Mouse (Mus musculus) Muller cell, postnatal 12 days (primary cell): ENCODE data around the gene Phykpl.
A peak's percentile ranks its signal among the peaks of the same experiment; 100 is the strongest.
"Not testable (repeated sequence)": the region's sequence is repeated elsewhere in the genome, so short reads cannot be mapped to it uniquely, and the experiment has no call there.

ENCODE experiments used
- DNase-seq: peaks from one replicate; pipeline ENCODE4 v3.0.0-alpha.2; 2015; ENCODE audit errors: inconsistent ontology term

Gene Phykpl

DNA sequence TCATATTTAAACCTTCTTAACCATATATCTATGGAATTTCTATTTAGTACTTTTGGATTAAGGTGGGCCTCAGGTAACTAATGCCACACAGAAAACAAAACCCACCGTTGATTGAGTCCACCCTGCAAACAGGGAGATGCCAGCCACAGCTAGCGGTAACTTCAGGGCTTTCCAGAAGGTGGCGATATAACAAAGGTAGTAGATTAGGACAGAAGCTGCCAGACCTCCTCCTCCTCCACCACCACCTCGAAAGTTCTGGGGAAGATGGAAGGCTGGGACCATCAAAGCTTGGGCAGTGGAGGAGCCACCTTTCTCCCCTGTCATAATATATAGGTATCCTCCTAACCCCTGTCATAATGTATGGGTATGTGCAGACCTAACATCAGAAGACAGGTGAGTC is 33.1 kb downstream of the Phykpl start:
- DNase-seq, result peak; percentile 31

GRCm38 (mm10) chr11:51618894-51619408 is 34.4 kb downstream of the Phykpl start:
- no peak for DNase-seq

- peak; percentile 98 for DNase-seq
Measured at GRCm38 (mm10) chr11:51619409-51620060, 35.0 kb downstream of the Phykpl start, which contains the start of gene Nhp2. Gene Nhp2 (plus strand): TSS chr11:51619735.

DNA sequence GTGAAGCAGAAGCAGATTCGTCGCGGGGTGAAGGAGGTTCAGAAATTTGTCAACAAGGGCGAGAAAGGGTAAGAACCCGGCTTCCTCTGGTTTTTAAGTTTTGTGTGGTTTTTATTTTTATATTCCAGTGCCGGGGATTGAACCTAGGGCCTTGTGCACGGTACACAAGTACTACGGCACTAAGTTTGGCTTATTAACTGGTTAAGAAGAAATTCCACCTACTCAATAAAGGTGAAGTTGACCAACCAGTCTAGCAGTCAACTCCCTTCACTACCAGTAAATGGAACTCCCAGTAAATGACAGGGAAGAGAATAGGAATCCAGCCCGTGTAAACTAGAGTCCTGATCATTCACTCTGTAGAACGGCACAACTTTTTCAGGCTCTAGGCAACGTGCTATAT is 35.5 kb downstream of the Phykpl start:
- no peak for DNase-seq

GRCm38 (mm10) chr11:51621776-51622175 is 37.2 kb downstream of the Phykpl start:
- DNase-seq, result no peak

GRCm38 (mm10) chr11:51622971-51623491 is 38.5 kb downstream of the Phykpl start:
- DNase-seq, result no peak

DNA sequence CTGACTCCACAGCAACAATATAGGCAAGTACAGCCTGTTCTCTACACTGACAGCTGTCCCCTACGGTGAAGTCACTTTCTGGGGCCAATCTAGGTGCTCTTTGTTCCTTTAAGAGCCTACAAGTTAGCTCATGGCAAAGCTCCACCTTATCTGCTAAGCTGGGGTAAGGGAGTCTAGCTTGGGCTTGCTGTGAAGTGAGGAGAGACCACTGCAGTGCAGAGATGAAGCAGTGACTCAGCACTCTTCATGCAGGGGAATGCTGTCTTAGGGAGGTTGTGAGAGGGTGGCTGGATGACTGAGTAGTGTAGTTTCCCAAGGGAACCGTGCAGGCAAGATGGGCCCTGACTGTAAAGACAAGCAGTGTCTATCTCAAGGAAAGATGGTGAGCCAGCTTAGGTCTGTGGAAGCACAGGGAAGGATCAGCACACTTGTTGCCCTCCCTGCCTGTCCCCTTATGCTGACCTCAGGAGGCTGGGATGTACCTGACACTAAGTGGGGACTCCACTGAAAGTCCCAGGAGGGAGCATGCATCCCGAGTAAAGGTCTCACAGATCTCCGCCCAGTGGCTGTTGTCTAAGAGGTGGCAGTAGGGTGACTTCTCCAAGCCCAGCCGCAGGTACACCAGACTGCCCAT is 40.7 kb downstream of the Phykpl start:
- no peak for DNase-seq

DNA sequence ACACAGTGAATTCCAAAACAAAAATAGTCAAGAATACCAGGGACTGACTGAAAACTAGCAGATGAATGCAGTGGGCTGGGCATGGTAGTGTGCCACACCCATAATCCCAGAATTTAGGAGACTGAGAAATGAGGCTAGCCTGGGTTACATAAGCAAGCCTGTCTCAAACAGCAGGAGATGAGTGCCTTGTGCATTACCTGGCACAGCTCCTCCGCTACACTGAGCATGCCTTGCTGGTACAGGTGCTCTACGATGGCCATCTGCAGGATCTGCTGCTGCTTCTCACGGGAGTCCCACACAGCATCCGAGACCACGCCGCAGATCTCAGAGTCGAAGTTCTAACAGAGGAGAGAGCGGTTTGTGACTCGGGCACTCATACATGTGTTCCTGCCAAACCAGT is 42.9 kb downstream of the Phykpl start:
- no peak for DNase-seq

DNA sequence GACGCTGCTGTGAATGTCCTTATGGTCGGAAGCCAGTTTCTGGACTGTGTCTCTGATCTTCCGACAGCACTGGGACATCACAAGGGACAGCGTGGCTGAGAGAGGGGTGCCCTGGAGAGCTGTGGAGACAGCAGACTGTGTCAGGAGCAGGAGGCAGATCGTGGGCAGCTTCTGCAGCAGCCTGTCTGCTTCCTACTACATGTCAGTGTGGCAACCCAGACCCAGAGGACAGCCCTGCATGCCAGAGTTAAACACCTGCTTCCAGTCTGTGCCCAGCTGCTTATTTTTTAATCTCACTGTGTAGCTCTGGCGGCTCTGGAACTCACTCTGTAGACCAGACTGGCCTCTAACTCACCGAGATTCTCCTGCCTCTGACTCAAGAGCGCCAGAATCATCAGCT is 43.4 kb downstream of the Phykpl start:
- DNase-seq, result no peak

- no peak for DNase-seq
Measured at GRCm38 (mm10) chr11:51629651-51630314, 45.2 kb downstream of the Phykpl start.

DNA sequence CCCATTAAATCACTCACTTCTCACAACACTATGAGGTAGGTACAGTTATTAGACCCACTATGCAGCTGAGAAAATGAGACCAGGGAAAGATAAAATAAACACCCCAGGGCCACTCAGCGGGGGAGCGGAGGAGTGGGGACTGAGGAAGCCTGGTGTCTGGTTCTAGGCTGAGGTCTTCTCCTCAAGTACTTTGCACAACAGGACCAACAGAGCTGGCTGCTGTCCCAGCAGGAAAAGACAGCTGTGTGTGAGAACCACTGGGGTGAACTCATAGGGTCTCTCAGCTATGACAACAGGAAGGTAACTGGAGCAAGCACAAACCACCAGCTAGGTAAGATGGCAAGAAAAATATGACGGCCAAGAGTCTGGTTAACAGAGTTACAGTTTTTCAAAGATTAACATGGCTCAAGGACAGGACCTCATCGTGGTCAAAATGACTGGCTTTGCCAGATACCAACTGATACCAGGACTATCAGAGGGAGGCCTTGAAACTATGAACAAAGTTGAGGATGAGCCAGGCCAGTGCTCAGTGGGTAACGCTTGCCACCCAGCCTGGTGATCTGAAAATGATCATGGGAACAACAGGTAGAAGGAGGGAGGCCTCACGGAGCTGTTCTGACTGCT is 47.7 kb downstream of the Phykpl start:
- DNase-seq, result no peak

- DNase-seq, result not testable (repeated sequence)
Measured at GRCm38 (mm10) chr11:51633200-51633599, 48.6 kb downstream of the Phykpl start.

GRCm38 (mm10) chr11:51633721-51634120 is 49.2 kb downstream of the Phykpl start:
- DNase-seq, result no peak

- peak; percentile 6 for DNase-seq
Measured at GRCm38 (mm10) chr11:51635127-51635524, 50.6 kb downstream of the Phykpl start.

- peak; percentile 91 for DNase-seq
Measured at GRCm38 (mm10) chr11:51635525-51636322, 51.2 kb downstream of the Phykpl start, which contains the start of gene Rmnd5b. Gene Rmnd5b (minus strand): TSS chr11:51635896.

DNA sequence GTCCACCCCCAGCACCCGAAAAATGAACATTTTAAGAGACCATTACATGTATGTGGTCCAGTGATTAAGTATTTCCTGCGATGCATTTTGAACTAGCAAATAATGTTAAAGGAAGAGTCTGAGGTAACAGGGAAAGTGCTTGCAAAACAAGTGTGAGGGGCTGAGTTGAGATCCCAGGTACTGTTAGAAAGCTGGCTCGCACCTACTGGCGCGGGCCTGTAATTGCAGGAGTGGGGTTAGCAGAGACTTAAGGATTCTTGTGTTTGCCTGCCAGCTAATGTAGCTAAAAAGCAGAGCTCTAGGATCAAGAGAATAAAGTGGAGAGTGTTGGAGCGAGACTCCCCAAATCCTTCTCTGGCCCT is 51.7 kb downstream of the Phykpl start:
- DNase-seq, result peak; percentile 67

DNA sequence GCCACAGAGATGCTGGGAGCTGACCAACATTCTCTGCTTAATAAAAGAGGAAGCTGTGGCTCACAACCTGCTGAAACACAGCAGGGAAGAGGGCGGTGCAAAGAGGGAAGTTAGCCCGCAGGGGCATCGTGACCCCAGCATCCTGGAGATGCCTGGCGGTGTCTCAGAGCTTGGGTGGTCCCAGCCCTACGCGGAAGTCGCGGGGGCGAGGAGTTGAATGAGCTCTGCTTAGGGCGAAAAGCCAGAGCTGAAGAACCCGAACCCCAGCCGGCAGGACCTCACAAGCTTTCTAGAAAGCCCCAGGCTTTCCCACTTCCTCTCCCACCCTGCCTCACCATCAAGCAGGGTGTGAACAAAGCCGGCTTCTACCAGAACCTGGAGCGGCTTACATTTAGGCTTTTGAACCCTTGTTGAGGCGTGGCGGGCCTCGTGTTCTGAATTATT is 53.4 kb downstream of the Phykpl start:
- peak; percentile 69 for DNase-seq

GRCm38 (mm10) chr11:51638497-51638896 is 53.9 kb downstream of the Phykpl start:
- DNase-seq, result no peak

- DNase-seq, result no peak
Measured at GRCm38 (mm10) chr11:51640748-51641147, 56.2 kb downstream of the Phykpl start.

DNA sequence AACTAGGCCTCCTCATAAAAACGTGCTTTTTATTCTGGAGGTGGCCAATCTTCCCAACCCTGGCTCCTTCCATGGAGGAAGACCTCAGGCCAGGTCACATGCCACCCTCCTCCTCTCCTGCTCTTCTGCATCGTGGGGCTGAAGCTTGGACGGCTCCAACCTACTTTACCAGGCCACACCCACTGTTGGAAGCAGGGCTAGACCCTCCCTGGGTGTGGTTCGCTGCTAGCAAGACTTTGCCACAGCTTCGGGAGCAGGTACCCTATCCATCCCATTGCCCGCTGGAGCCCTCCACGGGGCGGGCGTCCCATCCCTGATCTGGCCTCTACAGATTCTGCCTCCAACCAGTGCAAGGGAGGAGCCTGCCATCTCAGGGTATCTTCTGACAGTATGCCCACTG is 58.6 kb downstream of the Phykpl start:
- DNase-seq, result no peak

DNA sequence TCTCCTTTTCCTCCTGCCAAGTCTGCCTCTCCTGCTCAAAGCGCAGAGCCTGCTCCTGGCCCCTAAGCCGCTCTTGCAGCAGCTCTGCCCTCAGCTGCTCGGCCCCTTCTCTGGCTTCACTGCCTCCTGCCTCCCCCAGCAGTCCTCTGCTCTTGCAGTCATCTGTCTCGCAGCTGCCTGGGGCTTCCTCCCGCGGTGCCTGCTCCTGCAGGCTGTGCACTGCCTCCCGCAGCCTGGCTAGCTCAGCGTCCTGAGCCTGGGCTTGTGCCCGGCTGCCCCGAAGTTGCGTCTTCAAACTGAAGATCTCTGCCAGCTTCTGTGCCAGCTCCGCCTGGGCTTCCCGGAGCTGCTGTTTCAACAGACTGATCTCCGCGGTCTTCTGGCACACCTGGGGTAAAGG is 59.2 kb downstream of the Phykpl start:
- DNase-seq, result no peak
